Mouse (Mus musculus) erythroblast, embryonic 14.5 days (primary cell): ENCODE data around the gene Lamc1.

Experiments
- GATA1 ChIP-seq: IDR thresholded peaks from 2 replicates; pipeline ENCODE4 v1.6.1; 2012; ENCODE audit warnings: low read length, inconsistent platforms, mixed read lengths
- TAL1 ChIP-seq: IDR thresholded peaks from 3 replicates; pipeline ENCODE4 v1.6.1; 2012; ENCODE audit warnings: low read length, inconsistent platforms, mixed read lengths

GRCm38 (mm10) chr1:153219376-153219775 lies 113.2 kb downstream of the Lamc1 start:
- TF ChIP-seq GATA1 (no peak), TAL1 (no peak)
